Mouse (Mus musculus): ENCODE results near the gene Dip2c. TPM values are rescaled to one million over a fixed set of nuclear protein-coding genes. Genes with fewer than 3 reads are reported as not detected.
A peak's percentile ranks its signal among the peaks of the same experiment; 100 is the strongest.

Dip2c gene
- polyA plus RNA-seq, 1 experiment from 2014 or later = 4.9 TPM

- Histone ChIP-seq H3K36me3 (no peaks in the 10 kb centered on the region), H3K4me1 (no peaks in the 10 kb centered on the region), H3K4me3 (no peak overlapping the region), H3K27me3 (ENCODE audit: low read depth, poor library complexity, severe bottlenecking) (no peaks in the 10 kb centered on the region), H3K27ac (no peak overlapping the region), H3K9me3 (replicated peaks) (no peaks in the 10 kb centered on the region)
- WGBS = 76% methylated on average over 3 of the region's 3 CpGs
- DNase-seq (ENCODE audit: low spot score) = no peak
Measured at GRCm38 (mm10) chr13:9297266-9297665, 20.9 kb downstream of the Dip2c start.

DNA sequence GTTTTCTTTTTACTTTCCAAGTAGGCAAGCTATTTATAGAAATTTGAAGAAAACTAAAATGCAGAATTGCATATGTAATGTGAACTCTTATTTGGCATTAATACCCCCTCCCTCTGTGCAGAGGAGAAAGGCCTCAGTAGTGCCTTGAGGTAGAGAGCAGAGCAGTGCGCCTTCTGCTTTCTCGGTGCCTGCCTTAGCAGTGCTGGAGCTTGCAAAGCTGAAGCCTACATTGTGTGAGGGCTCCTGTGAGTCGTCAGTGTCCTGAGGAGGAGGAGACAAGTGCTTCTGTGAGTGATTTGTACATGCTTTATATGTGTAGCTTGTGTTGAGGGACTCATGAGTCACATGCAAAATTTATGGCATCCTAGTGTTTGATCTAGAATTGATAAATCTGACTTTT, 21.4 kb downstream of the Dip2c start:
- 52% methylated on average over 3 of the region's 3 CpGs for WGBS
- no peaks in the 10 kb centered on the region for H3K9me3 ChIP-seq (replicated peaks)
- no peak for DNase-seq (ENCODE audit: low spot score)
- H3K4me1 ChIP-seq = no peaks in the 10 kb centered on the region
- no peaks in the 10 kb centered on the region for H3K27me3 ChIP-seq (ENCODE audit: low read depth, poor library complexity, severe bottlenecking)
- no peak overlapping the region for H3K4me3 ChIP-seq
- no peak overlapping the region for H3K27ac ChIP-seq
- H3K36me3 ChIP-seq = no peaks in the 10 kb centered on the region

DNA sequence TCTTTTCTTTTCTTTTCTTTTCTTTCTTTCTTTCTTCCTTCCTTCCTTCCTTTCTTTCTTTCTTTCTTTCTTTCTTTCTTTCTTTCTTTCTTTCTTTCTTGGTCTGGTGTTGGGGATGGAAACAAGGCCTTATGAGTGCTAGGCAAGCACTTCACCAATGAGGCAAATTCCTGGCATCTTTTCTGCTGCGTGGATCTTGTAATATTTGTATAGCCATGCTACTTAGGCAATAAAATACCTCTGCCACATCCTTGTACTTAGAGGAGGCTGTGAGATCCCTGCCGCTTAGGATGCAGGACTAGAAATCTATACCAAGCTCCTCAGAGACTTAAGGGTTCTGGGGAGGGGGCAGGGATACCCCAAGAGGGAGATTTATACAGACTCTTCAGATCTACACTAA, 23.3 kb downstream of the Dip2c start:
- no peak for DNase-seq (ENCODE audit: low spot score)
- WGBS = 78% methylated on average over 2 of the region's 2 CpGs
- H3K4me3 ChIP-seq = no peak overlapping the region

DNA sequence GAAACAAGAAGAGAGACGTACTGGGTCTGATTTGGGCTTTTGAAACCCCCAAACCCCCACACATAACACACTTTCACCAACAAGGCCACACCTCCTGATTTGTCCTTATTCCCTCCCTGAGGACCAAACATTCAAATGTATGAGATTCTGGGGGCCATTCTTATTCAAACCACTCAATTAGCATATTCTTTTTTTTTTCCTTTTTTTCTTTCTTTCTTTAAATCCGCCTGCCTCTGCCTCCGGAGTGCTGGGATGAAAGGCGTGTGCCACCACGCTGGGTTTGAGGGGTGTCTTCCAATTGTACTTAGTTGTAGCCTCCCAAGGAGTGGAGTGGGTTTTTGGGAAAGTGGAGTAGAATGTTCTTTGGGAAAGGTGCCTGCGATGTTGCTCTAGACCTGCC, 32.5 kb downstream of the Dip2c start:
- no peaks in the 10 kb centered on the region for H3K36me3 ChIP-seq
- WGBS = 72% methylated on average over 6 of the region's 6 CpGs

More for the DNA sequence above, 23.3 kb downstream of the Dip2c start:
- no peaks in the 10 kb centered on the region for H3K4me1 ChIP-seq
- no peaks in the 10 kb centered on the region for H3K27me3 ChIP-seq (ENCODE audit: low read depth, poor library complexity, severe bottlenecking)
- H3K36me3 ChIP-seq = no peaks in the 10 kb centered on the region
- H3K27ac ChIP-seq = no peak overlapping the region
- H3K9me3 ChIP-seq (replicated peaks) = no peaks in the 10 kb centered on the region

GRCm38 (mm10) chr13:9310806-9311205, 34.5 kb downstream of the Dip2c start:
- WGBS = 89% methylated on average over 1 of the region's 1 CpGs
- H3K36me3 ChIP-seq = no peaks in the 10 kb centered on the region
- H3K4me3 ChIP-seq = no peak overlapping the region
- DNase-seq (ENCODE audit: low spot score) = no peak
- H3K27ac ChIP-seq = no peak overlapping the region
- no peaks in the 10 kb centered on the region for H3K4me1 ChIP-seq
- no peaks in the 10 kb centered on the region for H3K9me3 ChIP-seq (replicated peaks)
- H3K27me3 ChIP-seq (ENCODE audit: low read depth, poor library complexity, severe bottlenecking) = no peaks in the 10 kb centered on the region

More for the DNA sequence above, 32.5 kb downstream of the Dip2c start:
- DNase-seq (ENCODE audit: low spot score) = no peak
- H3K27ac ChIP-seq = no peak overlapping the region
- no peaks in the 10 kb centered on the region for H3K4me1 ChIP-seq
- no peaks in the 10 kb centered on the region for H3K9me3 ChIP-seq (replicated peaks)
- H3K4me3 ChIP-seq = no peak overlapping the region
- H3K27me3 ChIP-seq (ENCODE audit: low read depth, poor library complexity, severe bottlenecking) = no peaks in the 10 kb centered on the region

- DNase-seq (ENCODE audit: low spot score) = no peak
- no peak overlapping the region for H3K27ac ChIP-seq
- H3K27me3 ChIP-seq (ENCODE audit: low read depth, poor library complexity, severe bottlenecking) = no peaks in the 10 kb centered on the region
- no peaks in the 10 kb centered on the region for H3K9me3 ChIP-seq (replicated peaks)
- H3K4me3 ChIP-seq = no peak overlapping the region
- H3K36me3 ChIP-seq = no peaks in the 10 kb centered on the region
- H3K4me1 ChIP-seq = no peaks in the 10 kb centered on the region
Measured at GRCm38 (mm10) chr13:9312916-9313315, 36.6 kb downstream of the Dip2c start.

GRCm38 (mm10) chr13:9314099-9314712, 37.9 kb downstream of the Dip2c start:
- WGBS = 94% methylated on average over 2 of the region's 2 CpGs
- DNase-seq (ENCODE audit: low spot score) = no peak
- no peak overlapping the region for H3K27ac ChIP-seq
- no peaks in the 10 kb centered on the region for H3K4me1 ChIP-seq
- no peaks in the 10 kb centered on the region for H3K9me3 ChIP-seq (replicated peaks)
- no peak overlapping the region for H3K4me3 ChIP-seq
- H3K27me3 ChIP-seq (ENCODE audit: low read depth, poor library complexity, severe bottlenecking) = no peaks in the 10 kb centered on the region
- no peaks in the 10 kb centered on the region for H3K36me3 ChIP-seq

GRCm38 (mm10) chr13:9314713-9315112, 38.4 kb downstream of the Dip2c start:
- no peaks in the 10 kb centered on the region for H3K4me1 ChIP-seq
- WGBS = 82% methylated on average over 4 of the region's 4 CpGs
- DNase-seq (ENCODE audit: low spot score) = no peak

DNA sequence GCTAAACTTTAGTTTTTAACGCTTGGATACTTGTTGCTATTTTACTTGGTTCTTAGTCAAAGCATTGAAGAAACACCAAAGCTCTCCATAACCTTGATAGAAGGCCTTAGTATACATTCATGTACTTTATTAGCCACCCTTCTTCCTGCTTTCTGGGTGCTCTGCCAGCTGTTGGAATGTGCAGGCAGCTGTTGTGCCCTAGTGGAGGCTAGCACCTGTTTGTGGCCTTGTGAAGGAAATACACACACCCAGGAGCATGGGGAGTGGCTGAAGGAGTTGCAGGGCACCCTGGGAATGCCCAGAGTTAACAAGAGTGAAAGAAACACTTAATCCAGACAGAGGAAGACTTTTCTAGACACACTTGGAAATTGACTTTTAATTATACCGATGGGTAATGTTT, 43.4 kb downstream of the Dip2c start:
- H3K27me3 ChIP-seq (ENCODE audit: low read depth, poor library complexity, severe bottlenecking) = no peaks in the 10 kb centered on the region
- 85% methylated on average over 2 of the region's 2 CpGs for WGBS
- H3K27ac ChIP-seq = no peak overlapping the region
- H3K4me3 ChIP-seq = no peak overlapping the region
- H3K9me3 ChIP-seq (replicated peaks) = no peaks in the 10 kb centered on the region
- no peaks in the 10 kb centered on the region for H3K36me3 ChIP-seq
- DNase-seq (ENCODE audit: low spot score) = no peak
- H3K4me1 ChIP-seq = no peaks in the 10 kb centered on the region

More at GRCm38 (mm10) chr13:9314713-9315112, 38.4 kb downstream of the Dip2c start:
- Histone ChIP-seq H3K36me3 (no peaks in the 10 kb centered on the region), H3K27ac (no peak overlapping the region), H3K9me3 (replicated peaks) (no peaks in the 10 kb centered on the region), H3K4me3 (no peak overlapping the region), H3K27me3 (ENCODE audit: low read depth, poor library complexity, severe bottlenecking) (no peaks in the 10 kb centered on the region)

GRCm38 (mm10) chr13:9325262-9325661, 48.9 kb downstream of the Dip2c start:
- 79% methylated on average over 1 of the region's 1 CpGs for WGBS
- no peaks in the 10 kb centered on the region for H3K27me3 ChIP-seq (ENCODE audit: low read depth, poor library complexity, severe bottlenecking)
- no peak overlapping the region for H3K4me3 ChIP-seq
- no peaks in the 10 kb centered on the region for H3K36me3 ChIP-seq
- no peaks in the 10 kb centered on the region for H3K9me3 ChIP-seq (replicated peaks)
- DNase-seq (ENCODE audit: low spot score) = no peak
- peaks cover 7% of the 10 kb centered on the region; the same call in 1 of the 2 replicates for H3K4me1 ChIP-seq
- H3K27ac ChIP-seq = no peak overlapping the region

DNA sequence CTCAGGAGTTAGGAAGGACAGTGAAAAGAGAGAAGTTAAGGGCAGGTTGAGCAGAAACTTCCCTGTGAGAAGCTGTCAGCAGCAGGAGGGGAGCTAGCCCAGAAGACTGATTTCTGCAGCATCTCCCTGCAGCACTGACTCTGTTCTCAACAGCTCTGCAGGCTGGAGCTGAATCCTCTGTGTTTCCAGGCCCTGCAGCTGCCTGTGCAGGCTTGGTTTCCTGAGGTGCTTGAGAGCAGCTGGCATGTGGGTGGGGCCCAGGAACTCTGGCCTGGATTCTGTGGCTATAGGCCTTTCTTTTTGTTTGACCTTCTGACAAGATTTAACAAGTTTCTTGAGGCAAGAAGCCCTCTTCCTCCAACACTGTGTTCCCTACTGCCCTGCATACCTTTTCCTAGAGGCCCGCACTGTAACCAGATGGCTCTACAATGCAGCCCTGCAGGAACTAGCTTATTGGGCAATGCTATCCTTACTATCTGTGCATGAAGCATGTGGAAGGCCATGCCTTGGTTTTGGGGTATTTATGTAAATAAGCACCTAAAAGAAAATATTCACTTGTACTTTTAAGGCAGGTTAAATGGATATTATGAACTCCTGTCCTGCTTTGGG, 53.1 kb downstream of the Dip2c start:
- no peak overlapping the region for H3K27ac ChIP-seq

DNA sequence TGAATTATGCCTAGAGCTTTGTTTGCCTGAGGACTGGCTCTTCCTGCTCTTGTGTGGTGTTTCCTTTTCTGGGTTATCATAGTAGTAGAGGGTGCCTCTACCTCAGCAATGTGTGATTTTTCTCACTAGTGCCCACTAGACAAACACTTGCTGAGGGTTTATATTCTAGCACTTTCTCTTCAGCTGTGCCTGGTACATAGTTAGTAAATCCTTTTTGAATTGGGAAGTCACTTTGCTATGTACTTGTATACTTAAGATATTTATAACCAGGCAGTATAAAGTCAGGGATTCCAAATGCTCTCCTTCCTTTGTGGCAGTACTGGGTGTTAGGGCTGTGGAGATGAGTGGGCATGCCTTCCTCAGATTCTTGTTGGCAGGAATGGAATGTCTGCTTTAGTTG, 56.9 kb downstream of the Dip2c start:
- Histone ChIP-seq H3K27me3 (ENCODE audit: low read depth, poor library complexity, severe bottlenecking) (no peaks in the 10 kb centered on the region), H3K36me3 (no peaks in the 10 kb centered on the region), H3K4me3 (no peak overlapping the region), H3K9me3 (replicated peaks) (no peaks in the 10 kb centered on the region), H3K4me1 (peaks cover 7% of the 10 kb centered on the region; the same call in 1 of the 2 replicates), H3K27ac (no peak overlapping the region)
- no peak for DNase-seq (ENCODE audit: low spot score)

More for the DNA sequence above, 53.1 kb downstream of the Dip2c start:
- DNase-seq (ENCODE audit: low spot score) = peak; percentile 39
- Histone ChIP-seq H3K4me1 (peaks cover 7% of the 10 kb centered on the region; the same call in 1 of the 2 replicates), H3K27me3 (ENCODE audit: low read depth, poor library complexity, severe bottlenecking) (no peaks in the 10 kb centered on the region), H3K36me3 (no peaks in the 10 kb centered on the region), H3K9me3 (replicated peaks) (no peaks in the 10 kb centered on the region), H3K4me3 (no peak overlapping the region)
- WGBS = 71% methylated on average over 1 of the region's 1 CpGs

- Histone ChIP-seq H3K36me3 (no peaks in the 10 kb centered on the region), H3K27me3 (ENCODE audit: low read depth, poor library complexity, severe bottlenecking) (no peaks in the 10 kb centered on the region), H3K27ac (no peak overlapping the region), H3K4me3 (no peak overlapping the region), H3K4me1 (no peaks in the 10 kb centered on the region), H3K9me3 (replicated peaks) (no peaks in the 10 kb centered on the region)
- 94% methylated on average over 4 of the region's 4 CpGs for WGBS
- no peak for DNase-seq (ENCODE audit: low spot score)
Measured at GRCm38 (mm10) chr13:9340293-9340692, 64.0 kb downstream of the Dip2c start.

- H3K4me1 ChIP-seq = no peaks in the 10 kb centered on the region
- H3K27ac ChIP-seq = no peak overlapping the region
- no peak overlapping the region for H3K4me3 ChIP-seq
- no peak for DNase-seq (ENCODE audit: low spot score)
- H3K27me3 ChIP-seq (ENCODE audit: low read depth, poor library complexity, severe bottlenecking) = no peaks in the 10 kb centered on the region
- no peaks in the 10 kb centered on the region for H3K9me3 ChIP-seq (replicated peaks)
- H3K36me3 ChIP-seq = no peaks in the 10 kb centered on the region
- 86% methylated on average over 1 of the region's 1 CpGs for WGBS
Measured at GRCm38 (mm10) chr13:9342696-9343095, 66.4 kb downstream of the Dip2c start.
